Mouse (Mus musculus) B cell, adult 62 days (primary cell): ENCODE measurements around the gene Per2. TPM values are rescaled to one million over a fixed set of nuclear protein-coding genes. Genes with fewer than 3 reads are reported as not detected.

Experiments
- total RNA-seq: library from RNA; stranded (reverse); gene quantifications from 4 replicates; pipeline ENCODE4 v1.2.4, GENCODE M21; 2023

Per2 gene
- 13.7 to 23.8 TPM (median 19.5 TPM) in 4 replicates for total RNA-seq

GRCm38 (mm10) chr1:91459059-91459809 is at the start of gene Per2:
Per2 (minus strand) TSS chr1:91459324.

GRCm38 (mm10) chr1:91494457-91495140 is 35.5 kb upstream of the Per2 start, which contains the start of gene Traf3ip1:
Traf3ip1 (plus strand) TSS chr1:91494647.

GRCm38 (mm10) chr1:91413898-91414594 is 45.1 kb downstream of the Per2 start, which contains the start of gene Hes6:
Hes6 (minus strand) TSS chr1:91414038.

GRCm38 (mm10) chr1:91398260-91399062 is 60.7 kb downstream of the Per2 start, which contains the start of gene Ilkap:
Ilkap (minus strand) TSS chr1:91398815.

GRCm38 (mm10) chr1:91366215-91367108 is 92.7 kb downstream of the Per2 start, which contains the start of gene Erfe:
Erfe (plus strand) TSS chr1:91366430.

Other genes with a start within 250 kb of the Per2 start
- 49.2 to 60.8 TPM (median 54.4 TPM) in 4 replicates for gene Ube2f, start 209.0 kb downstream of the Per2 start, total RNA-seq
- 27.1 to 34.5 TPM (median 30.7 TPM) in 4 replicates for gene Scly, start 161.0 kb downstream of the Per2 start, total RNA-seq
- gene Espnl, start 137.2 kb downstream of the Per2 start, total RNA-seq = 0.31 TPM in 1 of 4 replicates, not detected in the others
- not detected in 4 replicates for gene Klhl30, start 108.3 kb downstream of the Per2 start, total RNA-seq
- not detected in 4 replicates for gene Erfe, start 92.9 kb downstream of the Per2 start, total RNA-seq
- gene Ilkap, start 60.5 kb downstream of the Per2 start, total RNA-seq = 104 to 112 TPM (median 110 TPM) in 4 replicates
- gene Hes6, start 45.3 kb downstream of the Per2 start, total RNA-seq = 28.7 to 35.4 TPM (median 32.9 TPM) in 4 replicates
- 7.0 to 8.5 TPM (median 8.3 TPM) in 4 replicates for gene Traf3ip1, start 35.3 kb upstream of the Per2 start, total RNA-seq
- gene Asb1, start 81.2 kb upstream of the Per2 start, total RNA-seq = 14.2 to 20.1 TPM (median 17.4 TPM) in 4 replicates